Mouse (Mus musculus) stomach, postnatal 0 days (tissue): ENCODE data around the gene Drg1. TPM values are rescaled to one million over a fixed set of nuclear protein-coding genes. Genes with fewer than 3 reads are reported as not detected.

ENCODE experiments used
- ATAC-seq: fragments of 200-750 bp; cut with Nextera tagmentation; 2 replicates; pipeline ENCODE4 v1.8.0; 2017; ENCODE audit not compliant: low FRiP score, low TSS enrichment
- DNase-seq: peaks from one replicate; pipeline ENCODE4 v3.0.0-alpha.2; 2016; ENCODE audit warnings: low spot score
- H3K27ac ChIP-seq: fragments of 300-500 bp; sonication (generic); replicated peaks from 2 replicates; pipeline ENCODE4 v1.5.1; 2014; ENCODE audit warnings: mild to moderate bottlenecking, control low read depth
- H3K27me3 ChIP-seq: fragments of 300-500 bp; sonication (generic); 2 replicates; pipeline ENCODE4 v1.6.1; 2014; ENCODE audit warnings: low read length; ENCODE audit not compliant: control insufficient read depth, insufficient read depth
- H3K36me3 ChIP-seq: fragments of 300-500 bp; sonication (generic); 2 replicates; pipeline ENCODE4 v1.6.1; 2014; ENCODE audit warnings: low read length, mixed read lengths; ENCODE audit not compliant: control insufficient read depth, insufficient read depth
- H3K4me1 ChIP-seq: fragments of 300-500 bp; sonication (generic); replicated peaks from 2 replicates; pipeline ENCODE4 v1.6.1; 2014; ENCODE audit warnings: antibody characterized with exemption; ENCODE audit not compliant: control insufficient read depth, insufficient read depth
- H3K4me2 ChIP-seq: fragments of 300-500 bp; sonication (generic); replicated peaks from 2 replicates; pipeline ENCODE4 v1.6.1; 2014; ENCODE audit warnings: low read depth, mild to moderate bottlenecking, control low read depth, moderate library complexity
- H3K4me3 ChIP-seq: fragments of 300-500 bp; sonication (generic); 2 replicates; pipeline ENCODE4 v1.5.1; 2014; ENCODE audit warnings: low read depth, low read length, control low read depth
- H3K9ac ChIP-seq: fragments of 300-500 bp; sonication (generic); 2 replicates; pipeline ENCODE4 v1.6.1; 2014; ENCODE audit warnings: mild to moderate bottlenecking, low read length, control low read depth, mixed read lengths
- H3K9me3 ChIP-seq: fragments of 300-500 bp; sonication (generic); 2 replicates; pipeline ENCODE4 v1.6.1; 2016; ENCODE audit warnings: low read length; ENCODE audit not compliant: control insufficient read depth
- CTCF ChIP-seq: IDR thresholded peaks from 2 replicates; pipeline ENCODE4 v1.5.1; 2016; ENCODE audit warnings: antibody characterized with exemption, low read depth, mild to moderate bottlenecking, moderate library complexity
- EP300 ChIP-seq: optimal IDR thresholded peaks from 2 replicates; pipeline ENCODE3; 2016; ENCODE audit warnings: antibody characterized with exemption
- WGBS: fragments of 180-500 bp; shearing (Covaris S2); extraction: QIAGEN DNeasy Blood & Tissue Kit; methylation state at CpG from one replicate; pipeline ENCODE4 v1.1.7; 2014; 5-methylcytosine and 5-hydroxymethylcytosine counted together
- polyA plus RNA-seq: library from polyadenylated mRNA; unstranded; fragments of >200 nt; fragmentation: Nextera tagmentation; extraction: Ambion mirVana; gene quantifications from 2 replicates; pipeline ENCODE4 v1.2.1, GENCODE M21; 2015

Drg1 gene
- polyA plus RNA-seq, 1 experiment from 2014 or later = 109 TPM

- no peak overlapping the region for H3K27ac ChIP-seq
- no peak overlapping the region for H3K4me3 ChIP-seq
- H3K9me3 ChIP-seq = no peaks in the 10 kb centered on the region
- H3K4me1 ChIP-seq = no peaks in the 10 kb centered on the region
- DNase-seq (no peak), ATAC-seq (no peak)
- no peaks in the 10 kb centered on the region for H3K36me3 ChIP-seq
- WGBS = 73% methylated on average over 2 of the region's 2 CpGs
- H3K27me3 ChIP-seq = no peaks in the 10 kb centered on the region
- no peak overlapping the region for H3K9ac ChIP-seq
- no peak overlapping the region for H3K4me2 ChIP-seq
- TF ChIP-seq EP300 = no peak
- TF ChIP-seq CTCF = no peak
These were observed 13.5 kb upstream of the Drg1 start for GRCm38 (mm10) chr11:3279729-3280128.

- Histone ChIP-seq H3K9ac (no peak overlapping the region), H3K27me3 (no peaks in the 10 kb centered on the region), H3K4me2 (no peak overlapping the region), H3K4me1 (no peaks in the 10 kb centered on the region), H3K27ac (no peak overlapping the region), H3K36me3 (no peaks in the 10 kb centered on the region), H3K9me3 (no peaks in the 10 kb centered on the region), H3K4me3 (no peak overlapping the region)
- 63% methylated on average over 5 of the region's 5 CpGs for WGBS
- DNase-seq = no peak
- ATAC-seq = no peak
- TF ChIP-seq EP300 (no peak), CTCF (no peak)
These were observed 12.1 kb upstream of the Drg1 start for GRCm38 (mm10) chr11:3278351-3278750.

- H3K36me3 ChIP-seq = no peaks in the 10 kb centered on the region
- 33% methylated on average over 4 of the region's 4 CpGs for WGBS
These were observed 3.0 kb upstream of the Drg1 start for GRCm38 (mm10) chr11:3269241-3269640.

GRCm38 (mm10) chr11:3267133-3267532 is 918 bp upstream of the Drg1 start:
- Histone ChIP-seq H3K4me1 (0 out of 2 replicates have a peak, but pooled peaks cover 3% of the 10 kb centered on the region), H3K27me3 (no peaks in the 10 kb centered on the region), H3K36me3 (no peaks in the 10 kb centered on the region), H3K27ac (no peak overlapping the region), H3K9ac (peak overlapping the region; percentile 100; the same call in 1 of the 2 replicates), H3K4me3 (peak overlapping the region; percentile 96), H3K9me3 (no peaks in the 10 kb centered on the region), H3K4me2 (peak overlapping the region; percentile 74)
- DNase-seq = no peak
- no peak for ATAC-seq
- TF ChIP-seq EP300 (no peak), CTCF (no peak)
- 46% methylated on average over 7 of the region's 7 CpGs for WGBS

More at GRCm38 (mm10) chr11:3269241-3269640, 3.0 kb upstream of the Drg1 start:
- no peak for TF ChIP-seq CTCF
- no peak for TF ChIP-seq EP300
- no peak for DNase-seq
- Histone ChIP-seq H3K4me1 (0 out of 2 replicates have a peak, but pooled peaks cover 3% of the 10 kb centered on the region), H3K27me3 (no peaks in the 10 kb centered on the region), H3K27ac (no peak overlapping the region), H3K9ac (no peak overlapping the region), H3K4me3 (no peak overlapping the region), H3K9me3 (no peaks in the 10 kb centered on the region), H3K4me2 (no peak overlapping the region)
- ATAC-seq = no peak

- Histone ChIP-seq H3K4me2 (peak overlapping the region; percentile 74), H3K27ac (peak overlapping the region; percentile 97), H3K4me1 (0 out of 2 replicates have a peak, but pooled peaks cover 3% of the 10 kb centered on the region), H3K4me3 (peak overlapping the region; percentile 96), H3K9ac (peak overlapping the region; percentile 100), H3K36me3 (peaks cover 6% of the 10 kb centered on the region; the same call in 1 of the 2 replicates), H3K9me3 (no peaks in the 10 kb centered on the region), H3K27me3 (no peaks in the 10 kb centered on the region)
- DNase-seq (no peak), ATAC-seq (peak; percentile 19)
- WGBS = under 1% methylated on average over 26 of the region's 26 CpGs
- TF ChIP-seq CTCF = no peak
- no peak for TF ChIP-seq EP300
These were observed 730 bp downstream of the Drg1 start for GRCm38 (mm10) chr11:3265291-3266078.

GRCm38 (mm10) chr11:3259537-3259936 is 6.7 kb downstream of the Drg1 start:
- no peak for ATAC-seq
- no peak overlapping the region for H3K4me2 ChIP-seq
- H3K36me3 ChIP-seq = peaks cover 23% of the 10 kb centered on the region
- 94% methylated on average over 1 of the region's 1 CpGs for whole genome bisulfite sequencing
- no peak overlapping the region for H3K9ac ChIP-seq
- no peak for DNase-seq
- H3K27ac ChIP-seq = no peak overlapping the region
- H3K27me3 ChIP-seq = no peaks in the 10 kb centered on the region
- H3K9me3 ChIP-seq = no peaks in the 10 kb centered on the region
- no peak overlapping the region for H3K4me3 ChIP-seq
- no peaks in the 10 kb centered on the region for H3K4me1 ChIP-seq
- TF ChIP-seq EP300 (no peak), CTCF (no peak)
